Mouse (Mus musculus): ENCODE measurements around the gene Actb.

GRCm38 (mm10) chr5:142929400-142929752, 22.8 kb upstream of the Actb start:
- TF ChIP-seq EP300 (IDR thresholded peaks at IDR 0.05) (peak; percentile 62; the same call in 1 of the 2 replicates), CTCF (IDR thresholded peaks at IDR 0.05) (no peak)

All from lung, postnatal 0 days (tissue).